Mouse (Mus musculus): ENCODE results near the gene Agt. TPM values are rescaled to one million over a fixed set of nuclear protein-coding genes. Genes with fewer than 3 reads are reported as not detected.
A peak's percentile ranks its signal among the peaks of the same experiment; 100 is the strongest.

Gene Agt
- polyA plus RNA-seq, 1 experiment: not detected

- Histone ChIP-seq H3K4me3 (ENCODE audit: insufficient read depth, low read depth, low read length) (no peak overlapping the region), H3K27ac (ENCODE audit: insufficient read depth, low read depth, low read length) (no peak overlapping the region), H3K4me1 (ENCODE audit: control insufficient read depth, insufficient read depth, low read length) (peaks cover 18% of the 10 kb centered on the region)
- TF ChIP-seq CTCF (IDR thresholded peaks at IDR 0.05; ENCODE audit: insufficient read depth, low read depth, low read length): no peak
- no peak for TF ChIP-seq POLR2A (IDR thresholded peaks at IDR 0.05; ENCODE audit: insufficient read depth, low read depth, low read length)
- 93% methylated on average over 5 of the region's 5 CpGs for WGBS
Observed at GRCm38 (mm10) chr8:124543272-124543671, 26.2 kb downstream of the Agt start.

DNA sequence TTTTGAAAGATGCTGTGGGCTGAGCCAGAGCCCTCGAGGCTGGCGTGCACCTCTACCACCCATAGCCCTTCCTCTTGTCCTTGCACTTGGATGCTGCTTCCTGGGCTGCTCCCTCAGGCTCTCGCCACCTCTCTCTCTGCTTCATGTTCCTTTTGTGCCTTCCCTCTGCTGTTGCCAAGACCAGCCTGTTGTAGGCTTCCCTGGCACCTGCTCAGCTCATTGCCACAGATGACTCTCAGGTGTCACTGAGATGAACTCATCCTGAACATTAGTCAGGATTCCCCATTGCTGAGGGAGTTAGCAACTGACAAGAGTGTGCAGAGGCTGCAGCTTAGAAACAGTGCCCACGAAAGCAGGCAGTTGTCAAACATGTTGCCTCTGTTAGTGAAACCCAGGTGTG, 27.5 kb downstream of the Agt start:
- Histone ChIP-seq H3K4me1 (ENCODE audit: control insufficient read depth, insufficient read depth, low read length) (peaks cover 9% of the 10 kb centered on the region; the same call in 1 of the 2 replicates), H3K27ac (ENCODE audit: insufficient read depth, low read depth, low read length) (no peak overlapping the region), H3K4me3 (ENCODE audit: insufficient read depth, low read depth, low read length) (no peak overlapping the region)
- TF ChIP-seq CTCF (IDR thresholded peaks at IDR 0.05; ENCODE audit: insufficient read depth, low read depth, low read length): no peak
- WGBS: 92% methylated on average over 4 of the region's 4 CpGs

DNA sequence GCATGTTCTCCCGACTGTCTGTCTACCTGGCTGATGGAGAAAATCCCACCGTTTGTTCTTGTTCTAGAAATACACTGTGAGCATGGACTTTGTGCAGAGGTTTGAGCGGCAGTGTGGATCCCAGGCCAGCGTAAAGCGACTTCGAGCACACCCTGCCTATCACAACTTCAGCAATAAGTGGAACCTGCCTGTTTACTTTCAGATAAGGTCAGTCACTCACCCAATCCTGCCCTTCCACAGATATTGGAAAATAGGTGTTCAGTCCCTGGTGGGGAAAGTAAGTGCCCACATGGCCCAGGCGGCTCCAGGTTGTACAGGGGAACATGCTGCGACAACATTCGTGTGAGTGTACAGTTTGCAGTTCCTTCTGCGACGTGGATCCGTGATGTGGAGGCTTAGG, 28.6 kb downstream of the Agt start:
- WGBS: 95% methylated on average over 12 of the region's 12 CpGs
- Histone ChIP-seq H3K4me3 (ENCODE audit: insufficient read depth, low read depth, low read length) (no peak overlapping the region), H3K4me1 (ENCODE audit: control insufficient read depth, insufficient read depth, low read length) (peaks cover 5% of the 10 kb centered on the region; the same call in 1 of the 2 replicates), H3K27ac (ENCODE audit: insufficient read depth, low read depth, low read length) (no peak overlapping the region)
- no peak for TF ChIP-seq CTCF (IDR thresholded peaks at IDR 0.05; ENCODE audit: insufficient read depth, low read depth, low read length)

DNA sequence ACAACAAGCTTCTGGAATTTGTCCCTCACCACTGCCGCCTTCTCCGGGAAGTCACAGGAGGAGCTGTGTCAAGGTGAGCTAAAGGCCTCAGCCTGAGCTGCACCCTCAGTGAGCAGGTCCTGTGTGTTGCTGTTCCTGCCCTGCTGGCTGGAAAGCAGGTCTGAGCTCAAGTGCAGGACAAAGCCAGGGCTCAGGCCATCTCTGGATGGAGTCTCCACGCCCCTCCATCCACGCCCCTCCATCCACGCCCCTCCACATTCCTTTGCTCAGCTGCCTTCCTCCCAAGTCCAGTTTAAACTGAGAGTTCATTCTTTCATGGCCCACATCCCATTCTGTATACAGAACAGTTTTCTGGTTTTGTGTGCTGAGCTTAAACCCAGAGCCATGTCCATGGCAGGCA, 34.1 kb downstream of the Agt start:
- Histone ChIP-seq H3K4me3 (ENCODE audit: insufficient read depth, low read depth, low read length) (no peak overlapping the region), H3K4me1 (ENCODE audit: control insufficient read depth, insufficient read depth, low read length) (peaks cover 6% of the 10 kb centered on the region), H3K27ac (ENCODE audit: insufficient read depth, low read depth, low read length) (no peak overlapping the region)
- 88% methylated on average over 5 of the region's 5 CpGs for WGBS
- TF ChIP-seq POLR2A (IDR thresholded peaks at IDR 0.05; ENCODE audit: insufficient read depth, low read depth, low read length): no peak
- TF ChIP-seq CTCF (IDR thresholded peaks at IDR 0.05; ENCODE audit: insufficient read depth, low read depth, low read length): no peak

DNA sequence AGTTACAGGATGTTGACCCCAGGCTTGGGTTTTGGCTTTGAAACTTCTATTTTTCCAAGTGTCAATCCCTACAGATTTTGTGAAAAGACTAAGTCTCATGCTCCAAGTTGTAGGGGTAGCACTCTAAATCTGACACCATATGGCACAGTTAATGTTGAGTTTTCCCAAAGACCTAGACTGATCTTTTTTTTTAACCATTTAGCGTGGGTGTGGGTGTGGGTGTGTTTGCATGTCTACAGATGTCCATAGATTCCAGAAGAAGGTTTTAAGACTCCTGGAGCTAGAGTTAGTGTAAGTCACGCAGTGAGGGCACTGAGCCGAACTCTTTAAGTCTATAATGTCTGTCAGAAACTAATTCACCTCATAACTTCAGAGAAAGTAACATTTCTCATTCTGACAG, 36.9 kb downstream of the Agt start:
- Histone ChIP-seq H3K4me3 (ENCODE audit: insufficient read depth, low read depth, low read length) (no peak overlapping the region), H3K27ac (ENCODE audit: insufficient read depth, low read depth, low read length) (no peak overlapping the region), H3K4me1 (ENCODE audit: control insufficient read depth, insufficient read depth, low read length) (peaks cover 15% of the 10 kb centered on the region)
- no peak for TF ChIP-seq POLR2A (IDR thresholded peaks at IDR 0.05; ENCODE audit: insufficient read depth, low read depth, low read length)
- TF ChIP-seq CTCF (IDR thresholded peaks at IDR 0.05; ENCODE audit: insufficient read depth, low read depth, low read length): no peak
- 92% methylated on average over 3 of the region's 3 CpGs for WGBS

DNA sequence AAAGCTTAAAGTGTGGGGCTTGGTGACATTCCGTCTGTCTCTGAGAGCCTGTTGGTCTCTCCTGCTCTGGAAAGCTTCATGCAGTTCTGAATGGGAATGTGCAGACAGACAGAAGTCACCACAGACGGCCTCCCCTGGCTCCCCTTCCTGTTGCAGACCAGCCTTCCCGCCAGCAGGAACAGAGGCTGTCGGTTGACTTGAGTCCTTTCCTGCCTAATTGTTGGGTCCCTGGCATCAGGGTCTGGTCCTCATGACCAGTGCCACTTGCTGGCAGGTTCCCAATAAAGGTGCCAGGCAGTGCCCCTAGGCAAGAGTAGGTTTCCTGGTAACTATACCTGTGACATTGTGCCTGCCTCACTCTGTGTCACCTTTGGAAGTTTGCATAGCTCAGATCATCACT, 38.5 kb downstream of the Agt start:
- Histone ChIP-seq H3K4me1 (ENCODE audit: control insufficient read depth, insufficient read depth, low read length) (peaks cover 17% of the 10 kb centered on the region), H3K27ac (ENCODE audit: insufficient read depth, low read depth, low read length) (no peak overlapping the region), H3K4me3 (ENCODE audit: insufficient read depth, low read depth, low read length) (no peak overlapping the region)
- 73% methylated on average over 4 of the region's 4 CpGs for WGBS
- TF ChIP-seq CTCF (IDR thresholded peaks at IDR 0.05; ENCODE audit: insufficient read depth, low read depth, low read length): no peak
- TF ChIP-seq POLR2A (IDR thresholded peaks at IDR 0.05; ENCODE audit: insufficient read depth, low read depth, low read length): no peak

DNA sequence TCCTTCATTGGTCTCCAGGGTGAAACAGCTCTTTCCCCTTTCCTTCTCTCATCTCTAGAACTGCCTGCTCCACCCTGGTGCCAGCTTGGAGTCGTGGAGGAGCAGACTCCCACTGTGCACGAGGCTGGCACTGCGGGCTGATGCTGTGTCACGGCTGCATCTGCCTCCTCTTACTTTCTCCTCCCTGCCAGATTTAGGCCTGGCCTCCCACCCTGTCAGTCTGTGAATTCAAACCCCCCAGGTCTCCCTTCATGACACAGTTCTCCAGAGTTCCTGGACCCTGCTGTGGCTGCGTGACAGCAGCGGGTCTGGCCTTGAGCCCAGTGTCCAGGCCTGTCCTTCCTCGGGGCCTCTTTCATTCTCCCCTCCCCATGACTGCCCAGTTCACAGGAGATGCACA, 39.0 kb downstream of the Agt start:
- TF ChIP-seq CTCF (IDR thresholded peaks at IDR 0.05; ENCODE audit: insufficient read depth, low read depth, low read length): no peak
- TF ChIP-seq POLR2A (IDR thresholded peaks at IDR 0.05; ENCODE audit: insufficient read depth, low read depth, low read length): no peak
- 48% methylated on average over 7 of the region's 7 CpGs for WGBS

GRCm38 (mm10) chr8:124530076-124530475, 39.4 kb downstream of the Agt start:
- Histone ChIP-seq H3K4me1 (ENCODE audit: control insufficient read depth, insufficient read depth, low read length) (peaks cover 19% of the 10 kb centered on the region), H3K4me3 (ENCODE audit: insufficient read depth, low read depth, low read length) (no peak overlapping the region), H3K27ac (ENCODE audit: insufficient read depth, low read depth, low read length) (peak overlapping the region; percentile 7; the same call in 1 of the 2 replicates)
- 81% methylated on average over 14 of the region's 14 CpGs for WGBS
- TF ChIP-seq CTCF (IDR thresholded peaks at IDR 0.05; ENCODE audit: insufficient read depth, low read depth, low read length): no peak
- TF ChIP-seq POLR2A (IDR thresholded peaks at IDR 0.05; ENCODE audit: insufficient read depth, low read depth, low read length): no peak

More for the DNA sequence above, 39.0 kb downstream of the Agt start:
- peaks cover 17% of the 10 kb centered on the region for H3K4me1 ChIP-seq (ENCODE audit: control insufficient read depth, insufficient read depth, low read length)
- H3K4me3 ChIP-seq (ENCODE audit: insufficient read depth, low read depth, low read length): no peak overlapping the region
- H3K27ac ChIP-seq (ENCODE audit: insufficient read depth, low read depth, low read length): peak overlapping the region; percentile 7; the same call in 1 of the 2 replicates

DNA sequence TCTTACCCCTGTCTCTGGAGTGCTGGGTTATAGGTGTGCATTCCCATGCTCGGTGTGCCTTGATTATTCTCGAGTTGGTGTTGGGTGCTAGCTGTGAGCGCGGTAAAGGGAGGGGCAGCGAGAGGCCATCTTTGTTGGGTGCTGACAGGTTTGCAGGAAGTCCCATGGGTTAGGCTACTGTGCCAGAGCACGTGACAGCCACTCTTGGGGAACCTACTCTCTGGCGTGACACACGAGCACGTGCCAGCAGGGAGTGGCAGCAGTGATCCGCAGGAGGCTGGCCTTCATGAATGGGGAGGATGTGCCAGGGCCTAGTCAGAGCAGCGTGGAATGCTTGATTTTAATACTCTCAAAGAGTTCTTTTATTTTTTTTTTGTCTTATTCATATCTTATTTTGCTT, 43.2 kb downstream of the Agt start:
- no peak overlapping the region for H3K27ac ChIP-seq (ENCODE audit: insufficient read depth, low read depth, low read length)
- H3K4me3 ChIP-seq (ENCODE audit: insufficient read depth, low read depth, low read length): no peak overlapping the region
- H3K4me1 ChIP-seq (ENCODE audit: control insufficient read depth, insufficient read depth, low read length): peaks cover 32% of the 10 kb centered on the region
- WGBS: 85% methylated on average over 11 of the region's 11 CpGs
- no peak for TF ChIP-seq CTCF (IDR thresholded peaks at IDR 0.05; ENCODE audit: insufficient read depth, low read depth, low read length)
- TF ChIP-seq POLR2A (IDR thresholded peaks at IDR 0.05; ENCODE audit: insufficient read depth, low read depth, low read length): no peak

- no peak overlapping the region for H3K27ac ChIP-seq (ENCODE audit: insufficient read depth, low read depth, low read length)
- TF ChIP-seq POLR2A (IDR thresholded peaks at IDR 0.05; ENCODE audit: insufficient read depth, low read depth, low read length) (no peak), CTCF (IDR thresholded peaks at IDR 0.05; ENCODE audit: insufficient read depth, low read depth, low read length) (no peak)
- H3K4me1 ChIP-seq (ENCODE audit: control insufficient read depth, insufficient read depth, low read length): peaks cover 20% of the 10 kb centered on the region
- WGBS: 89% methylated on average over 6 of the region's 6 CpGs
- peak overlapping the region; percentile 5; the same call in 1 of the 2 replicates for H3K4me3 ChIP-seq (ENCODE audit: insufficient read depth, low read depth, low read length)
Observed at GRCm38 (mm10) chr8:124521946-124522345, 47.6 kb downstream of the Agt start.
